Mouse (Mus musculus): ENCODE results near the gene Cox7a2l. TPM values are rescaled to one million over a fixed set of nuclear protein-coding genes. Genes with fewer than 3 reads are reported as not detected.

Gene Cox7a2l
- polyA plus RNA-seq, 1 experiment from 2014 or later, result 186 TPM

DNA sequence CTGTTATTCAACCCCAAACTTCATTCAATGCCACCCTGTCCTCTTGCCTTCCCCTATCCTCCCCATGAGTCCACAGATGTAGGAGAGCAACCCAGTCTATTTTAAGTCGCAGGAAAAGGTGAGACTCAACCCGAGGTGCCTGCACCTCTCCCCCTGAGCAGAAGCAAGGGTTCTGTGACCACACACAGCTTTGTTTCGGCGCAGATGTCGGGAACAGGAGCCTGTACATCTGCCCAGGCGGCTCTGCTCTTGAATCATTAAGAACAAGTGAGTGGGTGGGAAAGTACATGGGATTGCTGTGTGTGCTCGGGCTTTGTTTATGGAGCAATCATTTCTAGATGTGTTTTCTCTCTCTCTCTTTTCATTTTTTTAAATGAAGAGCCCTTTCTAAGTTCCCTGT, 7.6 kb upstream of the Cox7a2l start:
- H3K9ac ChIP-seq, result no peak overlapping the region
- ATAC-seq, result no peak
- H3K27ac ChIP-seq, result no peak overlapping the region
- H3K36me3 ChIP-seq, result no peaks in the 10 kb centered on the region
- no peak overlapping the region for H3K4me2 ChIP-seq (replicated peaks)
- no peak overlapping the region for H3K4me3 ChIP-seq (replicated peaks)
- 52% methylated on average over 7 of the region's 7 CpGs for WGBS
- H3K9me3 ChIP-seq, result no peaks in the 10 kb centered on the region
- peaks cover 25% of the 10 kb centered on the region for H3K4me1 ChIP-seq (replicated peaks)
- no peaks in the 10 kb centered on the region for H3K27me3 ChIP-seq (replicated peaks)

GRCm38 (mm10) chr17:83522590-83523379, 5.7 kb upstream of the Cox7a2l start:
- WGBS, result 70% methylated on average over 7 of the region's 7 CpGs
- H3K27ac ChIP-seq, result no peak overlapping the region
- no peak overlapping the region for H3K4me2 ChIP-seq (replicated peaks)
- H3K36me3 ChIP-seq, result no peaks in the 10 kb centered on the region
- no peak overlapping the region for H3K4me3 ChIP-seq (replicated peaks)
- no peaks in the 10 kb centered on the region for H3K9me3 ChIP-seq
- no peak overlapping the region for H3K9ac ChIP-seq
- no peak for ATAC-seq
- no peaks in the 10 kb centered on the region for H3K27me3 ChIP-seq (replicated peaks)
- peaks cover 20% of the 10 kb centered on the region for H3K4me1 ChIP-seq (replicated peaks)

GRCm38 (mm10) chr17:83521881-83522280, 4.8 kb upstream of the Cox7a2l start:
- Histone ChIP-seq H3K9me3 (no peaks in the 10 kb centered on the region), H3K27me3 (replicated peaks) (no peaks in the 10 kb centered on the region), H3K4me2 (replicated peaks) (no peak overlapping the region), H3K27ac (no peak overlapping the region), H3K4me3 (replicated peaks) (no peak overlapping the region), H3K4me1 (replicated peaks) (peaks cover 12% of the 10 kb centered on the region), H3K36me3 (no peaks in the 10 kb centered on the region), H3K9ac (no peak overlapping the region)
- no peak for ATAC-seq
- 84% methylated on average over 4 of the region's 4 CpGs for WGBS

GRCm38 (mm10) chr17:83514213-83514701, 2.9 kb downstream of the Cox7a2l start:
- Histone ChIP-seq H3K4me3 (replicated peaks) (peak overlapping the region; percentile 60), H3K9me3 (no peaks in the 10 kb centered on the region), H3K4me2 (replicated peaks) (peak overlapping the region; percentile 62), H3K27me3 (replicated peaks) (no peaks in the 10 kb centered on the region), H3K9ac (peak overlapping the region; percentile 82), H3K27ac (peak overlapping the region; percentile 67; the same call in 1 of the 2 replicates), H3K36me3 (no peaks in the 10 kb centered on the region), H3K4me1 (replicated peaks) (peaks cover 10% of the 10 kb centered on the region; the same call in 1 of the 2 replicates)
- ATAC-seq, result peak; percentile 100
- WGBS, result under 1% methylated on average over 33 of the region's 33 CpGs

- 1% methylated on average over 24 of the region's 24 CpGs for WGBS
- Histone ChIP-seq H3K4me1 (replicated peaks) (peaks cover 10% of the 10 kb centered on the region; the same call in 1 of the 2 replicates), H3K27me3 (replicated peaks) (no peaks in the 10 kb centered on the region), H3K4me2 (replicated peaks) (peak overlapping the region; percentile 62), H3K4me3 (replicated peaks) (peak overlapping the region; percentile 60), H3K27ac (peak overlapping the region; percentile 56; the same call in 1 of the 2 replicates), H3K36me3 (no peaks in the 10 kb centered on the region), H3K9ac (peak overlapping the region; percentile 82), H3K9me3 (no peaks in the 10 kb centered on the region)
- peak; percentile 66 for ATAC-seq
These were observed 3.4 kb downstream of the Cox7a2l start for GRCm38 (mm10) chr17:83513655-83514212.

GRCm38 (mm10) chr17:83512130-83512529, 5.0 kb downstream of the Cox7a2l start:
- H3K4me2 ChIP-seq (replicated peaks), result no peak overlapping the region
- no peak overlapping the region for H3K4me3 ChIP-seq (replicated peaks)
- ATAC-seq, result no peak
- H3K4me1 ChIP-seq (replicated peaks), result peaks cover 10% of the 10 kb centered on the region; the same call in 1 of the 2 replicates
- 90% methylated on average over 3 of the region's 3 CpGs for WGBS
- H3K27ac ChIP-seq, result no peak overlapping the region
- no peaks in the 10 kb centered on the region for H3K36me3 ChIP-seq
- H3K9ac ChIP-seq, result no peak overlapping the region
- no peaks in the 10 kb centered on the region for H3K27me3 ChIP-seq (replicated peaks)
- H3K9me3 ChIP-seq, result no peaks in the 10 kb centered on the region

DNA sequence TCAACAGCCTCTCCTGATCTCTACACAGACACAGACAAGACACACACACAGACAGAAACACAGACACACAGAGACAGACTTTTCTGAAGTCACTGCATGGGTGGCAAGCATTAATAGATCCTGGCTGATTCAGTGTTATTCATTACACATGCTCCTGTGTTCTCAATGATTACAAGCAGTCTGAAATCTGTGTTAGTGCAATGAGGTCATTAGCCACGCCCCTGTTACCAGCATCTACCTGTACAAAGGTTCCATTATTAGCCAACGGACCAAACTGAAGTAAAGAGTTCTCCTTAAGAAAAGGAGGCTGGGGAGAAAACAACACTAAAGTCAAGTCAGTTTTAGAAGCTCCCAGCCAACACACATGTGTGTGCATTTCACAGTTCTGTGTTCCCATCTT, 13.4 kb downstream of the Cox7a2l start:
- no peak overlapping the region for H3K27ac ChIP-seq
- H3K4me1 ChIP-seq (replicated peaks), result no peaks in the 10 kb centered on the region
- no peaks in the 10 kb centered on the region for H3K9me3 ChIP-seq
- 69% methylated on average over 2 of the region's 2 CpGs for WGBS
- H3K4me2 ChIP-seq (replicated peaks), result no peak overlapping the region
- no peak overlapping the region for H3K9ac ChIP-seq
- peak; percentile 75; the same call in 1 of the 2 replicates for ATAC-seq
- H3K36me3 ChIP-seq, result peaks cover 24% of the 10 kb centered on the region
- H3K27me3 ChIP-seq (replicated peaks), result no peaks in the 10 kb centered on the region
- H3K4me3 ChIP-seq (replicated peaks), result no peak overlapping the region

- Histone ChIP-seq H3K36me3 (peaks cover 37% of the 10 kb centered on the region), H3K27ac (no peak overlapping the region), H3K27me3 (replicated peaks) (no peaks in the 10 kb centered on the region), H3K4me2 (replicated peaks) (no peak overlapping the region), H3K4me1 (replicated peaks) (no peaks in the 10 kb centered on the region), H3K9ac (no peak overlapping the region), H3K9me3 (no peaks in the 10 kb centered on the region), H3K4me3 (replicated peaks) (no peak overlapping the region)
- no peak for ATAC-seq
- 81% methylated on average over 4 of the region's 4 CpGs for WGBS
These were observed 17.4 kb downstream of the Cox7a2l start for GRCm38 (mm10) chr17:83499692-83500091.

- Histone ChIP-seq H3K36me3 (peaks cover 37% of the 10 kb centered on the region), H3K4me1 (replicated peaks) (no peaks in the 10 kb centered on the region), H3K27ac (no peak overlapping the region), H3K9ac (no peak overlapping the region), H3K9me3 (no peaks in the 10 kb centered on the region), H3K27me3 (replicated peaks) (no peaks in the 10 kb centered on the region), H3K4me2 (replicated peaks) (no peak overlapping the region), H3K4me3 (replicated peaks) (no peak overlapping the region)
- 93% methylated on average over 5 of the region's 5 CpGs for WGBS
- ATAC-seq, result no peak
These were observed 18.2 kb downstream of the Cox7a2l start for GRCm38 (mm10) chr17:83498889-83499288.

DNA sequence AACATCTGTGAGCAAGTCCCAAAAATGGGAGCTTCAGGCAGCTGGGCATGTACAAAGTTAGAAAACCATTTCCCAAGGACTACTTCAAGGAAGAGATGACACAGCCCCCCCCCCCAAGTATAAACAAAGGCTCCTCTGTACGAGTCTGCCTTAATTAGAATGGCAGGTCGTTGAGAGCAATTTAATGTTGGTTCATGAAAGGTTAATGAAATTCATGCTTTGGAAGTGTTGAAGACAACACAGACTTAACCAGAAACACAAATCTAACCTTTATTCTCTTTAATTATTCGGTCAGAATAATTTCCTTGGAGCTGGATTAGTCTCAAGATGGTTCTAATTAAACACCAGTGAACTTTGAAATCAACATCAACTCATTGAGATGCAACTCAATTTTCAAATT, 29.4 kb downstream of the Cox7a2l start:
- H3K27me3 ChIP-seq (replicated peaks), result no peaks in the 10 kb centered on the region
- H3K9ac ChIP-seq, result no peak overlapping the region
- no peaks in the 10 kb centered on the region for H3K9me3 ChIP-seq
- H3K4me1 ChIP-seq (replicated peaks), result no peaks in the 10 kb centered on the region
- H3K4me3 ChIP-seq (replicated peaks), result no peak overlapping the region
- no peak for ATAC-seq
- H3K4me2 ChIP-seq (replicated peaks), result no peak overlapping the region
- 63% methylated on average over 3 of the region's 3 CpGs for WGBS
- H3K36me3 ChIP-seq, result no peaks in the 10 kb centered on the region
- no peak overlapping the region for H3K27ac ChIP-seq

GRCm38 (mm10) chr17:83483784-83484183, 33.3 kb downstream of the Cox7a2l start:
- Histone ChIP-seq H3K27me3 (replicated peaks) (no peaks in the 10 kb centered on the region), H3K4me1 (replicated peaks) (no peaks in the 10 kb centered on the region), H3K9ac (no peak overlapping the region), H3K36me3 (peaks cover 6% of the 10 kb centered on the region), H3K27ac (no peak overlapping the region), H3K9me3 (no peaks in the 10 kb centered on the region), H3K4me3 (replicated peaks) (no peak overlapping the region), H3K4me2 (replicated peaks) (no peak overlapping the region)
- ATAC-seq, result peak; percentile 7; the same call in 1 of the 2 replicates
- 82% methylated on average over 2 of the region's 2 CpGs for WGBS

GRCm38 (mm10) chr17:83482817-83483536, 34.2 kb downstream of the Cox7a2l start:
- Histone ChIP-seq H3K4me1 (replicated peaks) (no peaks in the 10 kb centered on the region), H3K27ac (peak overlapping the region; percentile 68), H3K9me3 (no peaks in the 10 kb centered on the region), H3K27me3 (replicated peaks) (no peaks in the 10 kb centered on the region), H3K36me3 (peaks cover 14% of the 10 kb centered on the region), H3K4me2 (replicated peaks) (no peak overlapping the region), H3K9ac (no peak overlapping the region), H3K4me3 (replicated peaks) (no peak overlapping the region)
- WGBS, result 75% methylated on average over 7 of the region's 7 CpGs
- ATAC-seq, result peak; percentile 86

Data from intestine, embryonic 15.5 days (tissue).